Mouse (Mus musculus) cerebellum, postnatal 14 days (tissue): ENCODE results near the gene Rabep1.

Source experiments
- DNase-seq, 2 experiments: peaks; one replicate each; pipeline ENCODE4 v3.0.0; 2021; ENCODE audit warnings: mixed read lengths in 2 of 2

The Rabep1 gene

DNA sequence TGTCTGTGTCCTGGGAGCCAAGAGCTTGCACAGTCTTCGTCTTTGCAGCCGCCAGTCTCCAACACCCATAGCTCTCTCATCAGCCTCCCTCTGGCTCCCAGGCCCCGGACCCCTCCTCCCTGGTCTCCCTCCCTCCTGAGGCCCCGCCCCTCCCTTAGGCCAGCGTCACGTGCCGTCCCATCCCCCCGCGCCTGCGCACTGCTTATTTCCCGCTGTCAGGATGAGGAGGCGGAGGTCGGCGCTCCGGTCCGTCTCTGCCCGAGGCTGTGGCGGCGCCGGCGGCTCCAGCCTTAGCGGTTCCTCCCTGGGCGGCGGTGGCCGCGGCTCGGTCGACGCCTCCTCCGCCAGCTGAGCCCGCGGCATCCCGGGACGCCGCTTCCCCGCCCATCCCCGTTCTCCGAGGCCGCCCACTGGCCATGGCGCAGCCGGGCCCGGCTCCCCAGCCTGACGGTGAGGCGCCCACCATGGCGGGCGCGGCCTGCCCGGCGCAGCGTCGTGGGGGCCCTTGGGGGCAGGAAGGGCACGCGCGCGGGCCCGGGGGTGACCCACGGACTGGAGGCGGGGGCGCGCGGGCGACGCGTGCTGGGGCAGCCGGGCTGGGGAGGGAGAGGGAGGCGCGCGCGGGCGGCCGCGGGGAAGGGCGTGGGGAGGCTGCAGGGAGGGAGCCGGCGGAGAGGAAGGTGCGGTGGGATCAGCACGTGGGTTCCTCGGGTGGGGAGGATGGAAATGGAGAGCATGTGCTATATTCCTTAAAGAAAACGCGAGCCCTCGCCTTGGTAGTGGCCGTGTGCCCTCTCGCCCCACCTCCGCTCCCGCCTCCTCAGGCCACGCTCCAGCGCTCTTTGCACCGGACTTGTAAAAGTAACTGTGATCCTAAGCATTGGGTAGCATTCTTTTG is at the start of gene Rabep1:
Gene Rabep1, plus strand, starts transcription at position 220 of the 898 bp plus-strand sequence.
- DNase-seq: peak; percentile 98 to 99

DNA sequence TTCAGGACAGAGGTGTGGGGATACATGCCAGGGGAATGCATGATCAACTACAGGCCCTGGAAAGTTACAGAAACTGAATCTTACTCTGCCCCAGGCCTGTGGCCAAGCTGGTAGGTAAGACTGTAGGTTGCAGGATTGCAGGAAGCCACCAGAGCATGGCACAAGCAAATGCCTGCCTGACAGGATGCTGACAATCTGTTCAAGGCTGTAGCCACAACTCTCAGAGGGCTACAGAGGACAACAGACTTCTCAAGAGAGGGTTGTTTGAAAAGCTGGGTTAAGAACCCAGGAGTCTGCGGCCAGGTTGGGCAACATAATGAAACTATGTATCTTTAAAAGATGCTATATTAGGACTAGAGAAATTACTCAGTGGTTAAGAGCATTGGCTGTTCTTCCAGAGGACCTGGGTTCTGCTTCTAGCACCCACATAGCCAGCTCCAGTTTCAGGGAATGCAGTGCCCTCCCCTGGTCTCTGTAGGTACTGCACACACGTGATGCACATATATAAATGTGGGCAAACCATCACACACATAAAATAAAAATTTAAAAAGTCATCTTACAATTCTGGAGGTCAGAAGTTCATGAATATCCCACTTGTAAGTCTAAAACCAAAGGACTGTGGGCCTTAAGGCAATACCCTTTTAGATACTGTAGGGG is 42.2 kb upstream of the Rabep1 start:
- DNase-seq: no peak

DNA sequence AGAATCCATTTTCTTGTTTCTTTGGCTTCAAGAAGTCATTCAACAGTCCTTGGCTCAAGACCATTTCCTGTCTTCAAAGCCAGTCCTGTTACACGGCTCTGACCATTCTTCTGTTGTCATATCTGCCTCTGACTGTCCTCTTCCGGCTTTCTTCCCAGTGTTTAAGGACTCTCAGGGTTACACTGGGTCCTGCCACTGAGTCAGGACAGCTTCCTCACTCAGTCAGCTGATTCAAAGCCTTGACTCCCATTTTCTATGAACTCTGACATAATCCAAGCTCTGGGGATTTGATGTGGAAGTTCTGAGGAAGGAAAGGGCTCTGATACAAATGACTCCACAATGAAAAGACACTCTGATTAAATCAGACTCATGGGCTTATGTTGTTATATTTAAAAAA is 41.7 kb upstream of the Rabep1 start:
- DNase-seq: no peak

DNA sequence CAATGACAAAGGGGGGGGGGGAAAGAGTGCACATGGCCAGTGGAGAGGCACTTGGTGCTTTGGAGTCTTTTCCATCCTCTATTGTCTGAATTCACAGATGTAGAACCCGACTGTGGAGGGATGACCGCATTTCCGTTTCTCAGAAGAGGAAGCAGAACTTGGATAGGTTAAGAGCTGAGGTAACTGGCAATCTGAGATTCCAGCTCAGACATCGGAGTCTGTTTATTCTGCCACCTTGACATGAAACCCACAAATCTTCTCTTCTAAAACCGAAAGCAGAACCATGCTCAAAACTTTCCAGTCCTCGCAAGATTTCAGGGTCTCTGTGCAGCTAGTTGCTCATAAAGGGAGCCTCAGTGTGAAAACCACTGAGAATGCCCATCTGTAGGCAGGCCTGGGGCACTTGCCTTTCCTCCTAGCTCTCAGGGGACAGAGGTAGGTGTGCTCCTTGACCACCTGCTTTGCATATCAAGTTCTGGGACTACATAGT is 40.8 kb upstream of the Rabep1 start:
- no peak for DNase-seq

- no peak for DNase-seq
Observed at GRCm38 (mm10) chr11:70804395-70804794, 40.2 kb upstream of the Rabep1 start.

GRCm38 (mm10) chr11:70805641-70806175 is 38.9 kb upstream of the Rabep1 start:
- no peak for DNase-seq

GRCm38 (mm10) chr11:70806697-70807096 is 37.9 kb upstream of the Rabep1 start:
- DNase-seq: no peak

GRCm38 (mm10) chr11:70807630-70808029 is 36.9 kb upstream of the Rabep1 start:
- no peak for DNase-seq

DNA sequence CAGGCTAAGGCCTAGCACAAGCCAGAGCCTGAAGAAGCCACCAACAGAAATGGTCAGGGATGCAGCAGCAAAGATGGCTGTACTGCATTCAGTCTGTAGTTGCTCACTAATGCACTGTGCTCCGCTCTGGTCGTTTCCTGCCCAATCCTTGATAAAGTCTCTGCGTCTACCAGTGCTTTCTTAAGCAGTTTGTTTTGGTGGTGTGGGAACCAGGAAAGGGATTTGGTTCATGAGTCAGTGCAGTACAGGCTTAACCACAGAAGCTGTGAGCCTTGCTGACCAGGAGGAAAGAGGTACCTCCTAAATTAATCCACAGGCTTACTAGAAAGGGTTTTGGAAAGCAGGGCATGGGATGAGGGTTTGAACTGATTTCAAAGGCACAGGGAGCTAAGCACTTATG is 36.5 kb upstream of the Rabep1 start:
- DNase-seq: no peak

- no peak for DNase-seq
Observed at GRCm38 (mm10) chr11:70809011-70809410, 35.6 kb upstream of the Rabep1 start.

- DNase-seq: peak; percentile 20 to 35
Observed at GRCm38 (mm10) chr11:70811041-70811440, 33.5 kb upstream of the Rabep1 start.

GRCm38 (mm10) chr11:70811471-70812240 is 32.9 kb upstream of the Rabep1 start:
- DNase-seq: peak; percentile 77 to 79

DNA sequence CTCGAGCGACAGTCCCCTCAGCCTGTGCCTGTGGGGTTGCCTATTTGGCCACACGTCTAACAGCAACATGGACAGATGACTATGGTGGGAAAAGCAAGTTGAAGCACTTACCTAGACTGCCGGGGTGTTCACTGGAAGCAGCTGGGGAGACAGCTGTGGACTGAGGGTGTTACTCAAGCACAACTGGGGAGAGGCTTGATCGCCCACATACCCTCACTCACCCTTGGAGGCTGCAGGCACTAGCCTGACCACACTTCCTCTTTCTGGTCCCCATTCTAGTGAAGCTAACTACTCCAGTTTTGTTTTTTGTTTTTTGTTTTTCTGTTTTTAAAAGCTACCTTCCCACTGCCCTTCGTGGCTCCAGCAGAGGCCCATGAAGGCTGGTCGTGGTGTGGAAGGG is 32.2 kb upstream of the Rabep1 start, which contains the start of gene Scimp:
Gene Scimp, minus strand, starts transcription at position 222 of the 400 bp plus-strand sequence.
- DNase-seq: peak in 1 of 2 experiments; percentile 11

- no peak for DNase-seq
Observed at GRCm38 (mm10) chr11:70815071-70815470, 29.5 kb upstream of the Rabep1 start.

GRCm38 (mm10) chr11:70815498-70816078 is 29.0 kb upstream of the Rabep1 start:
- peak; percentile 77 to 79 for DNase-seq

GRCm38 (mm10) chr11:70816770-70817169 is 27.8 kb upstream of the Rabep1 start:
- DNase-seq: peak in 1 of 2 experiments; percentile 23

- no peak for DNase-seq
Observed at GRCm38 (mm10) chr11:70820120-70820519, 24.5 kb upstream of the Rabep1 start.

- peak; percentile 73 to 80 for DNase-seq
Observed at GRCm38 (mm10) chr11:70821728-70822591, 22.6 kb upstream of the Rabep1 start.

- DNase-seq: no peak
Observed at GRCm38 (mm10) chr11:70826207-70826606, 18.4 kb upstream of the Rabep1 start.

DNA sequence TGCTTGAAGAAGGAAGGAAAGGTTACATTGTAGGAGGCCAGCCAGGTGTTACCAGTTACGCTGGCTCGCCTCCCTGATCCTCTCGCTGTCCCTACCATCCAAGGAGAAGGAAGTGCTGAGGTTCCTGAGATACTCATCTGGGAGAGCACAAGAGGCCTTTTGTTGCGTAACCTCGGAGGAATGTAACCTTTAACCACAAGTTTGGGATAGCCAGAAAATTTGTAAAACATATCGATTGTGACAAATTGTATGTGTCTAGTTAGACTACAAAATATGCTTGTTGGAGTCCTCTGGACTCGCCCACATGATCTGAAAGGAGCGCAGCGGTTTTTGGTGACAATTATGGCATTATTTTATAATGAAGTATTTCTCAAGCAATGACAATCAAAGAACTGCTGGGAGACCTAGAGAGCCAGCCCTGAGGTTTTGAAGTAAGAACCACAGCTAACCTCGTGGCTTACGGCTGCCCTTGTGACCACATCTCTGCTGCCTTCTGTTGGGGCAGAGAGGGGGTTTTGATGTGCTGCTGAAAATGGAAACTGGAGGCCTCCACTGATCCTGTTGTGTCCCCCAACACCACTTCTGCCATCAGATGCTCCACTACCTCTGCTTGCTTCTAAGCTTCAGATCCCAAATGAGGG is 15.5 kb upstream of the Rabep1 start:
- no peak for DNase-seq

DNA sequence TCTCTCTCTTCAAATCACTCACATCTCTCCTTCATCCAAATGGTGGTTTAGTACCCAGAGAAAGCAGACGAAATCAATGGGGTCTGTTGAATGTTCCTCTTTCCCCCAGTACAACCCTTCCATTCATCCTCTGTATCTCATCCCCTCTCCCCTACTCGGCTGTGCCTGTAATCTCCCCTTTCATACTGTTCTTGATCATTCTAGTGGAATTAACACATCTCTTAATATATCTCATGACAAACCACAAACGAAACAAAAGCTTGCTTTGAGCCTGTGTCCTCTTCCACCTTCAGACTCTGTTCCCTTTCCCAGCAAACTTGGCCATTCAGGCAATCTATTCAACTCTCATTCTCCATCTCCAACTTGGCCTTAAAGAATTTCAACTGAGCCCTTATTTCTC is 13.4 kb upstream of the Rabep1 start:
- DNase-seq: no peak
